Mouse (Mus musculus) limb, embryonic 10.5 days (tissue): ENCODE measurements at regions not wholly inside any gene's neighbourhood (a gene's known extent, or its start where the extent isn't known, plus 50 kb on each side); places are given as distances from the start of the nearest gene placed in this dataset.

Experiments
- DNase-seq: peaks from one replicate; pipeline ENCODE4 v3.0.0-alpha.2; 2017; ENCODE audit warnings: low spot score
- H3K27ac ChIP-seq: fragments of 300-500 bp; sonication (generic); 2 replicates; pipeline ENCODE4 v1.5.1; 2016; ENCODE audit warnings: mild to moderate bottlenecking
- H3K27me3 ChIP-seq: fragments of 300-500 bp; sonication (generic); 2 replicates; pipeline ENCODE4 v1.6.1; 2016; ENCODE audit warnings: low read depth, mild to moderate bottlenecking; ENCODE audit not compliant: poor library complexity, severe bottlenecking
- H3K36me3 ChIP-seq: fragments of 300-500 bp; sonication (generic); 2 replicates; pipeline ENCODE4 v1.6.1; 2016; ENCODE audit warnings: mild to moderate bottlenecking, moderate library complexity
- H3K4me1 ChIP-seq: fragments of 300-500 bp; sonication (generic); 2 replicates; pipeline ENCODE4 v1.6.1; 2016
- H3K4me3 ChIP-seq: fragments of 300-500 bp; sonication (generic); 2 replicates; pipeline ENCODE4 v1.5.1; 2016; ENCODE audit warnings: mild to moderate bottlenecking, moderate library complexity
- H3K9me3 ChIP-seq: fragments of 300-500 bp; sonication (generic); replicated peaks from 2 replicates; pipeline ENCODE4 v1.6.1; 2016; ENCODE audit warnings: mild to moderate bottlenecking
- WGBS: fragments of 180-500 bp; shearing (Covaris S2); methylation state at CpG from one replicate; pipeline ENCODE4 v1.1.7; 2016; 5-methylcytosine and 5-hydroxymethylcytosine counted together

DNA sequence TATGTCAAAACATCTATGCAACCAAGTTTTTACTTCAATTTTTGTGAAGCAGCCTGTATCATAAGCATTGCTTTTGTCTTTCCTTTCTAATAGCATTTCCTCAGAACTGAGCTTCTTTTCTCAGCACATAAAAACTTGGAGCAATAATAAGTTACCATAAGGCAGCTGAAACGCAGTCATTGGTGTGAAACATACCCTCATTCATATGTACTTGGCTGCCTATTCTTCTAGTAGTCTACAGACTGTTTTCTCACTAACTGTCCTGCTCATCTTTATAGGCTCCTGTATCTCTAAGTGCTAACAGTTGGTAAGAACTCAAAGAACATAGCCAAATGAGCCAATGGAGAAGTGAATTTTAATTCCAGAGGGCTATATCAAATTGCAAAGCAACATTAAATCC is 454.6 kb upstream of the Ptprd start:
- WGBS = 80% methylated on average over 1 of the region's 1 CpGs
- no peaks in the 10 kb centered on the region for H3K36me3 ChIP-seq

DNA sequence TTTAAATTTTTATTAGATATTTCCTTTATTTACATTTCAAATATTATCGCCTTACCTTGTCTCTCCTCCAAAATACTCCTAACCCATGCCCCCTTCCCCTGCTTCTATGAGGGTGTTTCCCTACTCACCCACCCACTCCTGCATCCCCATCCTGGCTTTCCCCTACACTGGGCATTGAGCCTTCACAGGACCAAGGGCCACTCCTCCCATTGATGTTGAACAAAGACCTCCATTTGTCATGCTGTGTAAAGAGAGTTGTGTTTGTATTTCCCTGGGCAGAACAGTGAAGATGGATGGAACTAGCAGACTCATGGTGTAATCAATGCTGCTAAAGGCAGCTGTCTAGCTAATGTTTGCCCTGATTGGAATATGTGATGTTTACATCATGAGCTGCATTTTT is 431.0 kb upstream of the Ptprd start:
- Histone ChIP-seq H3K4me1 (no peaks in the 10 kb centered on the region), H3K27me3 (no peaks in the 10 kb centered on the region), H3K36me3 (no peaks in the 10 kb centered on the region), H3K4me3 (no peak overlapping the region), H3K27ac (no peak overlapping the region), H3K9me3 (no peaks in the 10 kb centered on the region)
- WGBS = 96% methylated on average over 1 of the region's 1 CpGs
- DNase-seq = no peak

More for the DNA sequence above, 454.6 kb upstream of the Ptprd start:
- no peak for DNase-seq
- no peaks in the 10 kb centered on the region for H3K27me3 ChIP-seq
- H3K4me1 ChIP-seq = no peaks in the 10 kb centered on the region
- H3K9me3 ChIP-seq = no peaks in the 10 kb centered on the region
- H3K27ac ChIP-seq = no peak overlapping the region
- no peak overlapping the region for H3K4me3 ChIP-seq

DNA sequence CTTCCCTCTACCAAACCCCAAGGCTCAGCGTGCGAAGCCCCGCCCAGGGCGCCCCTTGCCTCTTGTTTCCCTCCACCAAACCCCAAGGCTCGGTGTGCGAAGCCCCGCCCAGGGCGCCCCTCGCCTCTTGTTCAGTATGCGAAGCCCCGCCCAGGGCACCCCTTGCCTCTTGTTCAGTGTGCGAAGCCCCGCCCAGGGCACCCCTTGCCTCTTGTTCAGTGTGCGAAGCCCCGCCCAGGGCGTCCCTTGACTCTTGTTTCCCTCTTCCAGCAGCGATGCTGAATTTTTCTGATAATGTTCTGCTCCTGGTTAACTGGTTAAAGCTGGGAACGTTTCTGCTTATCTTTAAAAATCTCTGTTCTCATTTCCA is 394.7 kb upstream of the Ptprd start:
- 15% methylated on average over 18 of the region's 18 CpGs for WGBS
- H3K27ac ChIP-seq = 0 out of 2 replicates have a peak overlapping the region, but pooled peaks have one; percentile 25
- no peaks in the 10 kb centered on the region for H3K27me3 ChIP-seq
- H3K4me1 ChIP-seq = no peaks in the 10 kb centered on the region
- peak; percentile 35 for DNase-seq
- H3K36me3 ChIP-seq = no peaks in the 10 kb centered on the region
- no peaks in the 10 kb centered on the region for H3K9me3 ChIP-seq
- H3K4me3 ChIP-seq = peak overlapping the region; percentile 43

DNA sequence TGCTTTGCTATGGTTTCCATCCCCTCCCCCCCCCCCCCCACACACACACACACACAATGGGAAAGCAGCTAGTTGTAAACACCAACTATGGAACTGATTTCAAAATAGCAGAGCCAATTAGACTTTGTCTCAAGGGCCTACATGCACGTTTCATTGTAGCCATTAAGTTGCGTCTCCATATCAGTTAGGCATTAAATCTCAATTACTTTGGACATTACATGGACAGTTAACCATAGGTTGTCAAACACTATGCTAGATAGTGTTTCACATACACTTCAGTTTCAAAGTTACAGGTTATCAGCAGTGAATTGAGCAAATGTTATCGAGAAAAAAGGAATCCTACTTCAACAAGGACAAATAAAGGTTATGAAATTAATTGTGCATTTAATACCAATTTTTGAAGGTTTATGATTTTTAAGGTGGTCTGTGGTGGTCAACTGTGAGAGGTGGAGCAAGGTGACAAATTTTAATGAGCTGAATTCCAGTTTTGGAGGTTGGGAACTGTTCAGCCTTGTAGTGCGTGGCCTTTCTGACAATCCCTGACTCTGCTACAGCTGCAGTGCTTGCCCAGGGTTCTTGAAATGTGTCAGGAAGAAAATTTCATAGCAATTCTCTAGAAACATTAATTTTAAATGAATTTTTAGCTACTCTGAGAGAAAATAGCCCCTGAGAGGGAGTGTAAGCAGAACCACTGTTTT is 394.2 kb upstream of the Ptprd start:
- DNase-seq = no peak
- no peaks in the 10 kb centered on the region for H3K27me3 ChIP-seq
- no peaks in the 10 kb centered on the region for H3K9me3 ChIP-seq
- H3K27ac ChIP-seq = 0 out of 2 replicates have a peak overlapping the region, but pooled peaks have one; percentile 25
- peak overlapping the region; percentile 43 for H3K4me3 ChIP-seq
- no peaks in the 10 kb centered on the region for H3K4me1 ChIP-seq
- WGBS = 76% methylated on average over 4 of the region's 4 CpGs
- H3K36me3 ChIP-seq = no peaks in the 10 kb centered on the region

DNA sequence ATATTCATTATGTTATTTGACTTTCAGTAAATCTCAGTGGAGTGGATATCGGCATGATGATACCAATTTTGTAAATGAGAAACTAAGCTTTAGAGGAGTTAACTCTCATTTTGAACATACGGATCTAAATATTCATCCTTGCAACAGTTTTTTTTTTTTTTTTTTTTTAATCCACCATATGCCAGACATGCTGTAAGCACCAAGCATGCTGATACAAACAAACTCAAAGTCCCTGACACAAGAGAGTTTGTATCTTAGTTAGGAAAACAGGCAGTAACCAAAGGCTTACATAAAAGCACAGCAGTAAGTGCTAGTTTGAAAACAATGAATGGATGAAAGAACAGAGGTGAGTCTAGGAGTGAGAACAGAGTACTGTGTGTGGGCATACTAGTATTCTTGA is 369.8 kb upstream of the Ptprd start:
- no peaks in the 10 kb centered on the region for H3K27me3 ChIP-seq
- WGBS = 98% methylated on average over 2 of the region's 2 CpGs
- H3K4me1 ChIP-seq = no peaks in the 10 kb centered on the region
- no peak overlapping the region for H3K4me3 ChIP-seq
- H3K27ac ChIP-seq = no peak overlapping the region
- no peaks in the 10 kb centered on the region for H3K36me3 ChIP-seq
- no peak for DNase-seq
- H3K9me3 ChIP-seq = no peaks in the 10 kb centered on the region

DNA sequence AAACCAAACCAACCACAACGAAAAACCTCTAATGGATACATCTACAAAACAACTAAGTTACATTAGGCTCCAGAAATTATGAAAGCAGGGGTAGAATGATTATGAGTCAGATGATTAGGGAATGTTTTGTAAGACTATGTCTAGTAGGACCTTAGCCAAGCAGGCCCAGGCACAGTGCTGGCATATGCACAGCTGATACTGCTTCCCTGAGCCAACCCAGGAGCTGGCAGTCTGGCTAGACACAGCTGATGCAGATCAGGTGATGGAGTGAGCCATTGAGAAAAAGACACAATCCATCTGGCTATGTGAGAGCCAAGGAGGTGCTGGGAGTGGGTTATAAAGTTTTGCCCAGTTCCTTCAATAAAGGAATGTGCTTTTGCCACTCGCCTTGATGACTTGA is 353.6 kb upstream of the Ptprd start:
- H3K27ac ChIP-seq = no peak overlapping the region
- no peaks in the 10 kb centered on the region for H3K9me3 ChIP-seq
- 91% methylated on average over 2 of the region's 2 CpGs for WGBS
- H3K36me3 ChIP-seq = no peaks in the 10 kb centered on the region
- no peak overlapping the region for H3K4me3 ChIP-seq
- no peaks in the 10 kb centered on the region for H3K27me3 ChIP-seq
- no peaks in the 10 kb centered on the region for H3K4me1 ChIP-seq
- DNase-seq = no peak
